Mouse (Mus musculus) spleen, adult 2 months (tissue): ENCODE results near the gene Serpinb6b.

Experiments used
- CTCF ChIP-seq: fragments of 200-500 bp; IDR thresholded peaks from 2 replicates; pipeline ENCODE4 v1.5.1; 2011; ENCODE audit warnings: mild to moderate bottlenecking, inconsistent platforms; ENCODE audit not compliant: insufficient read depth, insufficient read length, insufficient replicate concordance; ENCODE audit errors: extremely low read depth
- POLR2A ChIP-seq: fragments of 200-500 bp; IDR thresholded peaks from 2 replicates; pipeline ENCODE4 v1.6.1; 2011; ENCODE audit warnings: low read depth, low read length, inconsistent platforms

- TF ChIP-seq CTCF (no peak), POLR2A (no peak)
These were observed 7.1 kb upstream of the Serpinb6b start for GRCm38 (mm10) chr13:32957917-32958316.
